Mouse (Mus musculus) gastrocnemius, adult 8-10 months (tissue): ENCODE data around the gene Pcnx. TPM values are rescaled to one million over a fixed set of nuclear protein-coding genes. Genes with fewer than 3 reads are reported as not detected.

ENCODE experiments used
- DNase-seq, 2 experiments: peaks; one replicate each; pipeline ENCODE4 v3.0.0; 2022; ENCODE audit warnings: low spot score in 2 of 2
- total RNA-seq, 4 experiments: library from RNA; stranded (reverse); gene quantifications; 2 replicates each; pipeline ENCODE4 v1.2.4; 2022

Gene Pcnx
- total RNA-seq, 4 experiments from 2014 or later: 47.1 to 67.9 (median 59.7) TPM

DNA sequence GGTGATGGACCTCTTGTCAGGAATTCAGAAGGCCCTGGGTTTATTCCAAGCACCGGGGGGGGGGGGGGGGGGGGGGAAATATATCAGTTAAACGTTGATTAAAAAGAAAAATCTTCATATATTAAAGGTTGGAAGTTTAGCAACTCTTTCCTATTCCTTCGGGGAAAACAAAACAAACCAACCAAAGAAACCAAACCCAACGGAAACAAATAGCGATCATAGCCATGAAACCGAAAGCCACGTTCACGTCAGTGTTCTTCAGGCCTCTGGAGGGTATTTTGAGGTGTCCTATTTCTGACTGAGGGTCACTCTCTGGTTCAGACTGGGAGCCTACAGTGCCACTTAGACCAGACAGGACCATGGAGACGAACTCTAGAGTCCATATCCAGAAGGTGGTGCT is 6.3 kb upstream of the Pcnx start:
- DNase-seq: no peak

DNA sequence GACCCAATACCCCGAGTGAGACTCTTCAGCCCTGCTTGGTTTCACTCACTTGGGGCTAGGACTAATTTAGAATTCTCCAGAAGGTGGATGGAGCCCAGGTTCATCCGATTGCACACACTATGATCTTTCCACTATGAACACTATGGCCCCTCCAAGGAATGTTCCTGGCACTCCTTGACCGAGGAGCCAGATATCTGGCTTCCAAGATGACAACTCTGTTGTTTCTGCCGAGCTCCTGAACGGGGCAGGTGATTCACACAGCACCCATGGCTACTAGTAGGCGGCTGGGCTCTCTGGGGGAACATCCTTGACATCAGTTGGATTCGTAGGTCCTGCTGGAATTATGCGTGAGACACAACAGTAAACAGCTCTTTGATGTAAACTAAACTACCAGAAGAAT is 4.8 kb upstream of the Pcnx start:
- peak in 1 of 2 experiments; percentile 29 for DNase-seq

DNA sequence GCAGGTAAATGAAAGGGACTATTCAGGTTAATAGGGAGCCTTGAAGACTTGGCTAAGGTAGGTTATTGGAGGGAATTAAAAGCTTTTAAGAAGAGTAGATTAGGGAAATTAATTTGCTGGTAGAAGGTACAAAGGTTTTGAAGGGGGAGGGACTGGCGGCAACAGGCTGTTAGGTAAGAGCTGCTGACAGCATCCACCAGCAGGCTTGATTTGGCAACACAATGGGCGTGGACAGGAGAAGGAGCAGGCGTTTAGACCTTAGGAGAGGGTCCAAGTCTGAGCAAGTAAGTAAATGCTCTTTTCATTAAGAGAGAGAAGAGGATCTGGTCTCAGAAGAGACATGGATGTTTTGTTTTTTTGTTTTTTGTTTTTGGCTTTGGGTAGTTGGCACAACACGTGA is 3.1 kb upstream of the Pcnx start:
- no peak for DNase-seq

DNA sequence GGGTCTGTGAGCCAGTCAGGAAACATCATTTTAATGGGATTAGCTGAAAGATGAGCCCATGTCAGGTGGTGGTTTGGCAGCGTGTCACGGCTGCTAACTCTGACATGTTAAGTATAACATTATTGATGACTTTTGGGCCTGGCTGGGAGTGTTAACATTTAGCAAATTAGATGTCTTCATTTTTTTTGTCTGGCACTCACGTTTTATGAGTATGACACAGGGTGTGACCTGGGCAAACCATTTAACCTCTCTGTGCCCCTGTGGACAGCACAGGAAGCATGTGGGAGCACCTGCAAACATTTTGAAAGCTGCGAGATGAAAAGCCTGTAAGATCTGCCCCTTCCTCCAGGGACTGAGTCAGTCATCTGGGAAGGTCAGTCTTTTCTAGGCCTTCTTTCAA is 2.6 kb upstream of the Pcnx start:
- no peak for DNase-seq

DNA sequence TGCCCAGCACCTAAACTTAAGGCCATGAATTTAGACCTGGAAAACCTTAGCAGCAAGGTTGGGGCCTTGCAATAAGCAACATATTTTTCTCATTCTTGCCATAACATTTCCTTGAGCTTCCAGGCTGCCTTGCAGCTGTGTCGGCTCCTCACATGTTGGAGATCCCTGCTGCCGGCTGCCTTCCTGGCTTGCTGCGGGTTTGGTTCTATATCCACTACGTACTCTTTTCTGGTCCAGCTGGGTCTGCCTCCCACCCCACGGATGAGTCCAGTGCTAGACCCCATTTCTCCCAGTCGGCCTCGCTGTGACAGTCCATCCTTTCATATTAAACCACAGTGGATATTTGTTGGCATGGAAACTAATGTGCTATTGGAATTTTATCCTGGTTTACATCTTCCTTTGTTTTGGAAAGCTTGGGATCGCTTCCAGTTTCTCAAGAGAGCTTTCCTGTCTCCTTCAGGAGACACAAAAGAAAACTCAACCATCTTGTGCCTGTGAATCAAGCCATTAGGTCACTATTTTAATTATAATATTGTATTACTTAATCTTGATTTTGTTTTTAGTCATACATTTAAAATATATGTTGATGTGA is 1.7 kb upstream of the Pcnx start:
- no peak for DNase-seq

DNA sequence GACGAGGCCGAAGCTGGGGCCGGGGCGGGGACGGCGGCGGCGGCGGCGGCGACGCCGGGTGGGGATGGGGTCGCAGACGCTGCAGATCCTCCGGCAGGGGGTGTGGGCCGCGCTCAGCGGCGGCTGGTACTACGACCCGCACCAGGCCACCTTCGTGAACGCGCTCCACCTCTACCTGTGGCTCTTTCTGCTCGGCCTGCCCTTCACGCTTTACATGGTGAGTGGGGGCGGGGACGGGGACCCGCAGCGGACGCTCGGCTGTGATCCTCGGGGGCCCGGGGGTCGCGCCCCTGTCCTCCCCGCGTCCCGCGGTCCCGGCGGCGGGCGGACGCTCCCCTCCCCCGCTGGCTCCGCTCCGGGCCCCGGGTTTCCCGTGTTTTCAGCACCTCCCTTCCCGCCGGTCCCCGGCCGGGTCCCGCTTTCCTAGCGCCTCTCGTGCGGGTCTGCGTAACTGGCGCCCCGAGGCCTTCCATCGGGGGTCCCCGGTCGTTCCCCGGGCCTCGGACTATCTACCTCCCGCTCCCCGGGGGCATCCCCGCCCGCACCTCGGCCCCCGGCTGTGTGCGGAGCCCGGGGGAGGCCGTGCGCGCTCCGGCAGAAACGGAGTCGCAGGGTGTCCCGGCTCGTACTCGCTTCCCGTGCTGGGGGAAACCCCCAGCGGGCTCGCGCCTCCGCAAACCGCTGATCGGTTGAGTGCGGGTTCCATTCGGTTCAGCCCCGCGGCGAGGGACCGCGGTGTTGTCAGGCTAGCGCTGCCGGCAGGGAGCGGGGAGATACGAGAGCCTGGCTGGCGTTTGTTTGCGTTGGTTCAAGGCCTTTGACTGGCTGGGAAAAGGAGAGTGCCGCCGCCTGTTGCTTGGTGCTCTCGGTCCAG is 722 bp downstream of the Pcnx start:
- peak; percentile 43 to 46 for DNase-seq

DNA sequence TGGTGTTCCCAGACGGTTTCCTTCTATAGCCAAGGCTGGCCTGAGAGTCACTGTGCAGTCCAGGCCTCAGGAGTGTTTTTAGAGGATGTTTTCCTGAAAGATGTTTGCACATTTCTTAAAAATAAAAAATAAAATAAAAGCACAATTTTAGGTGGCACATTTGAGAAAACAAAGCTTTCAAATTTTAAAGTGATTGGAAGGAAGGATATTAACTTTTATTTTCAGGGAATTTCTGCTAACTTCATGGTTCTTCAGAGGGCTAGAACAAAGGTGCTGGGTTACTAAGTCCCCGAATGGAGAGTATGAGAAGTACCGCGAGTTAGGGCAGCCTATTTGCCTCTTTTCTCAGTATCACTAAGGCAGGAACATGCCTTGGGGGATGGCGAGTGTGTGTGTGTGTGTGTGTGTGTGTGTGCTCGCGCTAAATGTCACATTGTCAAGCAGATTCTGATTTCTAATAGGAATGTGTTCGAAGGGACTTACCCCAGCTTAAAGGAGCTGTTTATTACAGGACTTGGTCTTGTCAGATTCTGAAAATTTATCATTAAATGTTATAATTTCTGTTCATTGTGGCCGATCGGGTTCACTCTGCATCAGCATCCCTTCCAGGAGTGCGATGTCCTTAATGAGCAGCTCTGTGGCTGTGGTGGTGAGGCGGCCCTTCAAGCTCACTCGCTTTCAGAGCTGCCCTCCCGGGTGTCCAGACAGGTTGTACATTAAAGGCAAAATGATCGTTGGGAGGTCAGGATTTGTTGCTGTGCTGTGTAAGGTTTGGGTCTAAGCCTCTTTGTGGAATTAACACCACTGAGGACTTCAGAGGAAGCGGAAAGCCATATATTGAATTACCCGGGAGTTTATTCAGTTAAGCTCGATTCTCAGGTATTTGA is 1.6 kb downstream of the Pcnx start:
- DNase-seq: no peak

DNA sequence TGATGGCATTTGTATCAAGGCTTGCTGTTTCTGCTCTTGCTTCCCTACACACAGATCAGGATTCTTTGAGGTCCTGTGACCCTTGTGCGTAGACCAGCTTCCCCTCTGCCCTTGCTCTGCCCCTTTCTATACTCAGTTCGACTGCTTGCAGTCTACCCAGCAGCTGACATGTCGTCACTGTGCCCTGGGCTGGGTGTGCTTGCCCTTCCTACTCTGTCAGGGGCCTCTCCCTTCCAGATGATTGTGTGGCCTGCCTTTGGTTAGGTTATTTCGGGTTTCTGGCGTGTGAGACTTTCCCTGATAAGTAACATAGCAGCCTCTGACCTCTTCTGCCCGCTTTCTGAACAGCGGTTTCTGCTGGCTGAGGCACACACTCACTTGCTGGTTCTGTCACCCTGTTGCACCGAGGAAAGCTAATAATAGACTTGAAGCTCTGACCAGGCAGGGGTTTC is 2.6 kb downstream of the Pcnx start:
- peak; percentile 36 to 42 for DNase-seq

DNA sequence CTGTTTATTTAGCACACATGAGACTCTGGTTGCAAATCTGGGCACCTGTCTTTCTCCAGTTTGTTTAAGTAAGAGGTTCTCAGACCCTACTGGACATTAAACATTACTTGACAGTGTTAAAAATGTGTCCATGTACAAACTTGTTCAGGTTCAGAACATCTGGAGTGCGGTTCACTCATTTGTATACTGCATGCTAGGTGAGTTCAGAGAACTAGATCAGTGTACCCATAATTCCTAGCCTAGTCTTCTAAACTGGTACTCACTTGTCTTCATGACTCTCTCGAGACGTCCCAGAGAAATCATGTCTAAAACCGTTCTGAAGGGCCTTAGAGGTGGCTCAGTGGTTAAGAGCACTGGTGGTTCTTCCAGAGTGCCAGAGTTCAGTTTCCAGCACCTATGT is 4.1 kb downstream of the Pcnx start:
- DNase-seq: no peak

DNA sequence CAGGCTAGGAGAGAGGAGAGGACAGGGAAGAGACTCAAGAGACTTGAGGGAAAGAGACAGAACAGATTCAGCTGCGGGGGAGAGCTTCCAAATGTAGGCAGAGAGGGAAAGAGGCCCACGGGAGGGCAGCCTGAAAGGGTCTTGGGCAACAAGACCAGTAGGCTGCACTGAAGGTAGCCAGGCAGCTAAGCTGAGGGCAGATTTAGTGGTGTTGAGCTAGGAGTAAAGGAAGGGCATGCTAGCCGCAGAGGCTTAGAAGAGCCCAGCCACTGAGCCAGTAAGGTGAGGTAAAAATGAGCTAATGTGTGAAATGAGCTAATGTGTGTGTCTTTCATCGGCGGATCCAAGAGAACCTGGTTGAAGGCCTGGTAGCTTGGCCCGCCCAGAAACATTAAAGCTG is 5.4 kb downstream of the Pcnx start:
- DNase-seq: no peak

DNA sequence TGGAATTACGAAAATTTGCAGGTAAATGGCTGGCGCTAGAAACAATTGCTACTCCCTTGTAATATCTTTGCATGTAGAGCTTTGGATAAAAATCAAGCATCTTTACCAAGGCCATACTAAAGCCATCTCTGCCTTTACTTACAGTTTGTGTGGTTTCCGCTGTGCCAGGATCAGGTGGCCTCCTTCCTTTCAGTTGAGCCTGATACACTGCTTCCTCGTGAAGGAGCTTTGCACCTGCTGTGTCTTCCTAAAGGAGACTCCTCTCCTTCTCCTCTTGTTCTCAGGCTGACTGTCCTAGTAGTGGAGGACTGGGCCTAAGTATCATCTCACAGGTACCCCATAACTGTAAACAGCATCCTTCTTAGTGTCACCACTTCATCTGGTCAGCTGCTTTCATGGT is 7.5 kb downstream of the Pcnx start:
- no peak for DNase-seq

DNA sequence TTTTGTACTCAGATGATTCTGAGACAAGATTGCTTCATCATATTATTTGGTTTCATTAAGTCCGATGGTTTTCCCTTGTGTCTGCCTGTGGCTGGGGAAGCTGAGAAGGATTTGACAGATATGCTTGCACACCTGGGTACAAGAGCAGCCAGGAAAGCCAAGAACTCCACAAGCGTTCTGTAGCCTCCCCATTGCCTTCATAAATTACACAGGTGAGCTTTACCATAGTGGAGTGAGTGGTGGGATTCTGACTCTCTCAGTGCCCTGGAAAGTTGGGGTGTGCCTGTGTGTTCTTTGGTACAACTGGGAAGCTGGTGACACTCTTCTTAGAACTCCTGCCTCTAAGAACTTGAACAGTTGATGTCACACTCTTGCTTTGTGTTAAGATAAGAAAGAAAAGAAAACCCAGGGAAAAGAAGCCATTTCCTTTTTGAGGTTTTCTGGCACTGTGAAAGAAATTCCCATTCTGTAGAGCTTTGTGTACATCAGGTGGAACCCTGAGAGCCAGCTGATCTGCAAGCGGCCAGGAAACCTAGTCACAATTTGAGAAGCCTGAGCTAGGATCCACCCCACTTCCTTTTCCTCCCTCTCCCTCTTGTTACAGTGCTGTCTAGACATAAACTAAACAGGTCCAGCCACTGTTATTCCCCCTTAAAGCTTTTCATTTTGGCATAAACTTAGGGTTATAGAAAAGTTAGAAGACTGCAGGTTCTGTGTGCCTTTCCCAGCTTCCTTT is 9.6 kb downstream of the Pcnx start:
- no peak for DNase-seq

DNA sequence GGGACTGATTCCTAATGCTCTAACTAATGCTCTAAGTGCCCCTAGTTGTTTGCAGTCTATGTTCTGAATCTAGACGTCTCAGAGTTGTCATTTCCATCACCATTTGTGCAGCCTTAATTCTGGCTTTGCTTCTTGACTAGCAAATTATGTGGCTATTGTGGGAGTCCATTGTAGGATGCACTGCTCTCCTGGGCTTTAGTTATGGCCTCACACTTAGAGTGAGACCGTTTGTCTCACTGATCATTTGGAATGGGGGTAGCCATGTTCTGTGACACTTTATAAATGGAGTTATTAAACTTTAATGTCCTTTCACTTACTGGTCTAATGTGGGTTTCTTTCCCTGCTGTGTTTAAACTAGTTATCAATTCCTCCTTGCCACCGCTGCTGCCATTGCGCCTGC is 13.5 kb downstream of the Pcnx start:
- no peak for DNase-seq

DNA sequence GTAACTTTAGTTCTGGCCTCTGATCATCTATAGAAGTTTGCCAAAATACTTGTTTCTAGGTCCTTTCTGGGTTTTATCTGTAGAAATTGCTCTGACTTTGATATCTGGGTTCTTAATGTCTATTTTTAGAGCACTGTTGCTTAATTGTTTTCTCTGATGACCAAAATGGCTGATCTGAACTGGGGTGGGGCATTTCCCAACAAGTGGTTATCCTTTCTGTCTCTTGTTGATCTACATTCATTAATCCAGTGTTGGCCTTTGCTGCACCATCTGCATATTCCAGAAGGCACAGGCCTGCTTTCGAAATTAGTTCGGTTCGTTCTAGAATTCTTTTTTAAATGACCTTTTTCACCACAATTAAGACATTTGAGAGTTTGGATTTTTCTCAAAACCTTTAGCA is 20.3 kb downstream of the Pcnx start:
- DNase-seq: no peak

DNA sequence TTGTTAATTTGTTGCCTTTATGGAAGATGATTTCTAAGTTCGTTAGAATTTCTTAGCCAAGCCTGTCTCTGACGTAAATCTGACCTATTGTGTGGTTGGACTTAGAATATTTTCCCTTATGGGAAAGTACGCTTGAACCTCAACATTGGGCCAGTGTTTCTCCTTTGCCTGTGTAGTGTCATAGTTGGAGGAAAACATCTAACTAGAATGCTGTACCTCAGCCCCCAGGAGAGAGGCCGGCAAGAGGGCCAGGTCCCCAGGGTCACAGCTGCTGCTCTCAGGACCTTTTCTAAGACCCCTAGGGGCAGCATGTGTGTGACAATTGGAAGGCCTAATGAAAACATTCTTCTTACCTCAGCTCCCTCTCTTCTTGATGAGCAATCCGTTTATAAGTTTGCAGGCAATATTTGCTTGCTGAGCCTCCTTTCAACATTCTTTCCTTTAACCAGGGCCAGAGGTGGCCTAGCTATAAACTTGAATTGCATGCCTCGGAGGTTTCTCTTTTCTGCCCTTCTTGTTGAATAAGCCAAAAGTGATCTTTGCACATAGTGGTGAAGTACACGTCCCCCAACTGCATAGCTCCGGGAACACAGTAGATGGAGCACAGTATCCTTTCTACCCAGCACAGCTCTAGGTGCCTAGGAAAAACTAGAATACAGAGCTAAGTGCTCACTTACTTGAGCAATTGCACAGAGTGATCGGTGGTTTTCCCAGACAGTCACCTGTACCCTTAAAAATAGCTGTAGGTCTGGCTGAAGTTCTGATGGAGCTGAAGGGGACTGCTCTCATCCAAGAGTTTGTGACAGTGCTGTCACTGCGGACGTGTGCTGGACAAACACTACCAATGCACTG is 23.7 kb downstream of the Pcnx start:
- DNase-seq: no peak

DNA sequence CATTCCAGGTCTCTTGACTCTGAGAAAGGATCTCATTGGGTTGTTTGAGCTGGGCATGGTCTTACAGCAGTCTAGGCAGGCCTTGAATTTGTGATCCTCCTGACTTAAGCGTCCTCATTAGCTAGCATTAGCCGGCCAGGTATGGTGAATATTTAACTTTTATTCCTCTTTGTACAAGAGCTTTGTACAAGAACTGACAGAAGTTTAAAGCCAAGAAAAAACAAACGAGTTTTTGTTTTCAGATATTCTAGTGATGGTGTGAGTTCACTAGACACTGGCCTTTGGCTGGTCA is 24.2 kb downstream of the Pcnx start:
- no peak for DNase-seq

DNA sequence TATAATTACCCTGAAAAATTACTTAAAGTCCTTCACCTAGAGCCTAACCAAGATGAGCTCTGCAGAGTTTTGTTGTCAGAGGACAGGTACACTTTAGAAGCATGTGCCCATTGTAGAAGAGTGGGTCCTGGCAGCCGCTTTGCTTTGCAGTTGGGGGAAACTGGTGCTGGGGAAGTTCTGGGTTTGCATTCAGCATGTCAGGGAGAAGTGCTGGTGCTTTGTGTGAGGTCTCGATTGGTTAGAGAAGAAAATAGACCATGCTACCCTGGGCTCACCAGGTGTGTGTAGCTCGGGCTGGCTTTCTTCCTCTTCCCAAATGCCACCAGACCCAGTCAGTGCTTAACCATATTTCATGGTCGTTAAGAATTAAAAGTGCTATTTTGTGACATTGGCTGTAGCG is 25.2 kb downstream of the Pcnx start:
- no peak for DNase-seq

DNA sequence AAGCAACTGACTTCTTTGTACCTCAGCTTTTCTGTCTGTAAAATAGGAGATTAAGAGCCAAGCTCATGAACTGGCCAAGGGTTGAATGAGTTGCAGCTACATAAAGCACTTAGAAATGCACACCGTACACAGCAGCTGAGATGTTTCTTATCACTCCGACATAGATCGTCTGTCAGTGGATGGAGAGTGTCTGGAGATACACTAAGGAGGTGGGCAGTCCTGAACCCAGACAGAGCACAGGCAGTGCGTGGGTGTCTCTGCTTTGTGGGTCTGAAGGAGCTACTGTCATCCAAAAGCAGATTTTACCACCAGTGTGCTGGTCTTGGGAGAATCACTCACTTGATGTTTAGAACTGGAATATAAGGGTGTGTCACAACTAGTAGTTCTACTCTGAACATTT is 26.2 kb downstream of the Pcnx start:
- DNase-seq: no peak

DNA sequence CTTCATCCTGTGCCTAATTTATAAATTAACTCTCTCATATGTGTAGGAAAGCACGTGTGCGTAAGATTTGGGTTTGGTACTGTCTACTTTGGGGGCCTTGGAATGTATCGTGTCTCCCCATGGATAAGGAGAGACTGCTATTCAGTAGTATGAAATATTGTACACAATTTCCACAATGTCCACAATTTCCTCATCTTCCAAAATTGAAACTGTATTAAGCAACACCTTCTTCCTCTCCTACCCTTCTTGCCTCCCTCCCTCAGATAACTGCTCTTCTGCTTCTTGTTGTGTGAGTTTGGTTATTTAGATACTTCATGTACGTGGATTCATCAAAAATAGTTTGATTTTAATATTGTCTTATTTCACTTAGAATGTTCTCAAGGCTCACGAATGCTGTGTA is 29.1 kb downstream of the Pcnx start:
- no peak for DNase-seq

DNA sequence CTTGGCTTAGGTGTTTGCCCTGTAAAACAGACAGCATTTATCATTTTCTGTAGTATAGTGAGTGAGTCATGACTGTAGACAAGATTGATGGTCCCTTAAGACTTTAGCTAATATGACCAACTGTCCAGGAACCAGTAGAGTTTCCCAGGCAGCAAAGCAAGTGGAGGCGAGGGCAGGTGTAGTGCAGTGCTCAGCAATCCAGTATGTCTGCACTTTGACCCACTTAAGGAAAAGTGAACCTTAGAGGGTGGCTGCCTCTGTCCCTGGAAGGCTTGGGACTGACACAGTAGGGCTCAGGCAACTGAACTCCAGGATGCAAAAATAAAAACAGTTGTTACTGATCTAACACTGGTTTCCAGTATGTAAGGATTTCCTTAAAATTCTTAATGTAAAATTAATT is 32.1 kb downstream of the Pcnx start:
- no peak for DNase-seq

DNA sequence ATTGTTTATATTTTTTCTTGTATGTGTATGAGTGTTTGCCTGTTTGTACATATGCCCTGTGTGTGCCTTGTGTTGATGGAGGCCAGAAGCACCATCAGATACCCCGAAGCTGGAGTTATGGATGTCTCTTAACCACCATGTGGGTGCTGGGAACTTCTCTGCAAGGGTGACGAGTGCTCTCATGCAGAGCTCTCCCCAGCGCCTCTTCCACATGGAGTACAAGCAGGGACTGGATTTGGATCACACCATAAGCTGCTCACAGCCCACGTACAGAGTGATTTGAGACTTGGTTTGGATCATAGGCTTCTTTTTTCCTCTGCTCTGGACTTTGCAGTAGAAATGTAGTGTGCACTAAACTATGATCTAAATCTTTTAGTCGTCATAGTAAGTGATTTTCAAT is 34.5 kb downstream of the Pcnx start:
- DNase-seq: no peak
